Mouse (Mus musculus): ENCODE data around the gene Aspdh.
A peak's percentile ranks its signal among the peaks of the same experiment; 100 is the strongest.

Aspdh gene

GRCm38 (mm10) chr7:44453256-44453655 is 11.9 kb upstream of the Aspdh start:
- DNase-seq: no peak

GRCm38 (mm10) chr7:44456302-44456701 is 8.9 kb upstream of the Aspdh start:
- DNase-seq: peak; percentile 2

DNA sequence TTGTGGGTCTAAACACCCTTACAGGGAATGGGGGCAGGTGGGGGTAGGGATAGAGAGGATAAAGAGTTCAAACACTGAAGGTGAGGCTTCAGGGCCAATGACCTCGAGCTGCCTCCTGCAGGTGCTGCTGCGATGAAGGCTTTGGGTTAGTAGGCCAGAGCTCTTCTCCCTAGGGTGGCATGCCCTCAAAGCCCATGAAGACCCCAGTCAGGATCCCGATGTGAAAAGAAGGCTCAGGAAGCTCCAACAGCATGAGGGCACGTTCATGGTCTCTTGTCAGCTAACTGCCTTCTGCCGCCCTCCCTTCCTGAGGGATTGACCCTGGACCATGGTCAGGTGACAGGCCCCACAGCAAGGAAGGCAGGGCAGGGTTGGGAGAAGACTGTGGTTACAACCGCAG is 5.1 kb upstream of the Aspdh start:
- DNase-seq: no peak

DNA sequence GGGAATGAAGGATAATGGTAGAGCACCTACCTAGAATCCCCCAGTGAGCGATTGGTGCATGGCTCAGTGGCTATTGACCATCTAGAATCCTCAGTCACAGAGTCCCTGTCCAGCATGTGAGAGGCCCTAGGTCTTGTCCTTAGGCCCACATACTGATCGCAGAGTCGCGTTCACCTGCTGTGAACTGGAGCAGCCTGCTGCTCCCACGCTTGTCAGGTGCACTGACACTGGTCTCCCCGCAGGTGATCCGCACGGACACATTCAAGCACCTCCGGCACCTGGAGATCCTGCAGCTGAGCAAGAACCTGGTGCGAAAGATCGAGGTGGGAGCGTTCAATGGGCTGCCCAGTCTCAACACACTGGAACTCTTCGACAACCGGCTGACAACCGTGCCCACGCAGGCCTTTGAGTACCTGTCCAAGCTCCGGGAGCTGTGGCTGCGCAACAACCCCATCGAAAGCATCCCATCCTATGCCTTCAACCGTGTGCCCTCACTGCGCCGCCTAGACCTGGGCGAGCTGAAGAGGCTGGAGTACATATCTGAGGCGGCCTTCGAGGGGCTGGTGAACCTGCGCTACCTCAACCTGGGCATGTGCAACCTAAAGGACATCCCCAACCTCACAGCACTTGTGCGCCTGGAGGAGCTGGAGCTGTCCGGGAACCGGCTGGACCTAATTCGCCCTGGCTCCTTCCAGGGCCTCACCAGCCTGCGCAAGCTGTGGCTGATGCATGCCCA is 4.3 kb upstream of the Aspdh start:
- no peak for DNase-seq

GRCm38 (mm10) chr7:44461503-44462217 is 3.5 kb upstream of the Aspdh start:
- no peak for DNase-seq

- peak; percentile 63 for DNase-seq
These were observed 2.8 kb upstream of the Aspdh start for GRCm38 (mm10) chr7:44462218-44463055.

DNA sequence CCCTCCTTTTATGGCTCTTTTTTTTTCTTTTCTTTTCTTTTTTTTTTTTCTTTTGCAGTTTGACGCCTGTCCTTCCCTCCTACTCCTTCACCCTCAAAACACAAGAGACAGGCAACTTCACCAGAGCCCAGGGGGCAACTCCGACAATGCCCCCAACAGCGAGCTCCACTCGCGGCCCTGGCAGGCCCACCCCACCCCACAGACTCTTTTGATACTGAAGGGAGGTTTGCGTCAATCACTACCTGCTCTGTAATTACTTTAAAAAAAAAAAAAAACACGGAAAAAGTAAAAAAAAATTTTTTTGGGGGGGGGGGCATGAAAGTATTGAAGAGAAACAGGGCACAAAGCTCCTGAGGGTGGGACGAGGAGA is 2.1 kb upstream of the Aspdh start:
- peak; percentile 4 for DNase-seq

GRCm38 (mm10) chr7:44463556-44464225 is 1.5 kb upstream of the Aspdh start:
- peak; percentile 27 for DNase-seq

DNA sequence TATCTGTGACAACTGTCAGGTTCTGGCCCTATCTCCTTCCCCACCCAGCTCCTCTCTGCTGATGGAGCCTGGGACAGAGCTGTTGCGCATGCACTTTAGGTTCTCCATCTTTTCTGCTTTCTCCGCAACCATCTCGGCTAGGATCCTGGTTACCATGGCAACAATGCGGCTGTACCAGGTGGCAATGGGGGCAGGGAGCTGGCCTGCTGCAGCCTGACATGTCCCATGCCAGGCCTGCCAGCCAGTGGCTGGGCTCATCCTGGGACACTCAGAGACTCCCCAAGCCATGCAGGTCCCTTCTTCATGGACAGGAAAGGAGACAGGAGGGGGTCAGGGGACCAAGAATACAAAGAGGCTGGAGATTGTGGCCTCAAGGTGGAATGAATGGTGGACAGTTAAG is 680 bp upstream of the Aspdh start:
- DNase-seq: peak; percentile 85

DNA sequence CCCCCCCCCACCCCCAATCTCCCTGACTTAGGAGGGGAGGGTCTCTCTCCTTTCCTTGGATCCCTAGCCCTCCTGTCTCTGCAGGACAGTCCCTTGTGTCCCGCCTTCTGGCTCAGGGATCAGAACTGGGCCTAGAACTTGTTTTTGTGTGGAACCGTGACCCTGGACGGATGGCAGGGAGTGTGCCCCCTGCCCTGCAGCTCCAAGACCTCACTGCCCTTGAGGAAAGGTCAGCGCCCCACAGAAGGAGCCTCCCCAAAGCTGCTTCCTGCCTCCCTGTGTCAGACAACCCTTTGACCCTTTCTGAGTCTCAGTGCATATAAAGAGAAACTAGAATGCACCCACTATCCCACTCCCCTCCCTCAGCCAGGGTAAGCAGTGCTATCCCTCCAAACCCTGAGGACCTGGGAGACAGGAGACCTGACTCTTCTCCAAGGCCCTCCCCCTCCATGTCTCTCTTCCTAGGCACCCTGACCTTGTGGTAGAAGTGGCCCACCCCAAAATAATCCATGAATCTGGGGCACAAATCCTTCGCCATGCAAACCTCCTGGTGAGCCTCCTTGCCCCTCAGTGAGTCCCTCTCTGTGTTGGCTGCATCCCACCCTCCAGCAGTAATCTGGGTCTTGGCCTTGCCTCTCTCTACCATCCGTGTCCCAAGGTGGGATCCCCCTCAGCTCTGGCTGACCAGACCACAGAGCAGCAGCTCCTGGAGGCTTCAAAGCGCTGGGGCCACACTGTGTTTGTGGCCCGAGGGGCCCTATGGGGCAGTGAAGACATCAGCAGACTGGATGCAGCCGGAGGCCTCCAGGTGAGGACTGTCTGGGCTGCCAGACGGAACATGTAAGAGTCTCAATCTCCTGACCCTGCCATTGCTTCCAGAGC is 1.1 kb downstream of the Aspdh start:
- peak; percentile 13 for DNase-seq

- DNase-seq: peak; percentile 7
These were observed 1.7 kb downstream of the Aspdh start for GRCm38 (mm10) chr7:44466888-44467311.

DNA sequence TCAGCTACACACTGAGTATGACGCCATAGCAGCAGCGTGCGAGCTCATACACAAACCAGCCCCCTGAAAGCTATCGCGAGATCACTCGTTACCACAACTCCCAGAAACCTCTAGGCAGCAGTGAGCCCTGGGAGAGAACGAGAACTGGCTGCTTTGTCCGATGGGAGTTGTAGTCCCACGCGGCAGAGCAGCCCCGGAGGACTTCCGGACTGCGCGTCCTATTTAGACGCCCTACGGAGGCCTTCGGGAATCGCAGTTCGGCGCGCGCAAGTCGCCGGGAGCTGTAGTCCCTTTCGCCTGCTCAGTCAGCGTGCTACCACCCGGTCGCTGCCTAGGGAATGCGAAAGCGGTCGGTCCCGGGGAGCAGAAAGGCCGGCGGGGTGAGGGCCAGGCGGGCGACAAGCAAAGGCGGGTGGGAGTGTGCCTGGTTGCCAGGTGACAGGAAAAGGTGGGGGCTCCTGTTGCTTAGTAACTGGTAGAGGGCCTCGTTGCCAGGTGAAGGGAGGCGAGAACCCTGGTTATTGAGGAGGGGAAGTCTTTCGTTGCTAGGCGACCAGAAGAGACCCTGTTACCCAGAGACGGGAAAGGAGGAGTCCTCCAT is 2.7 kb downstream of the Aspdh start, which contains the start of gene Josd2:
Josd2 (plus strand) TSS at position 170 of the 601 bp plus-strand sequence.
- peak; percentile 95 for DNase-seq

DNA sequence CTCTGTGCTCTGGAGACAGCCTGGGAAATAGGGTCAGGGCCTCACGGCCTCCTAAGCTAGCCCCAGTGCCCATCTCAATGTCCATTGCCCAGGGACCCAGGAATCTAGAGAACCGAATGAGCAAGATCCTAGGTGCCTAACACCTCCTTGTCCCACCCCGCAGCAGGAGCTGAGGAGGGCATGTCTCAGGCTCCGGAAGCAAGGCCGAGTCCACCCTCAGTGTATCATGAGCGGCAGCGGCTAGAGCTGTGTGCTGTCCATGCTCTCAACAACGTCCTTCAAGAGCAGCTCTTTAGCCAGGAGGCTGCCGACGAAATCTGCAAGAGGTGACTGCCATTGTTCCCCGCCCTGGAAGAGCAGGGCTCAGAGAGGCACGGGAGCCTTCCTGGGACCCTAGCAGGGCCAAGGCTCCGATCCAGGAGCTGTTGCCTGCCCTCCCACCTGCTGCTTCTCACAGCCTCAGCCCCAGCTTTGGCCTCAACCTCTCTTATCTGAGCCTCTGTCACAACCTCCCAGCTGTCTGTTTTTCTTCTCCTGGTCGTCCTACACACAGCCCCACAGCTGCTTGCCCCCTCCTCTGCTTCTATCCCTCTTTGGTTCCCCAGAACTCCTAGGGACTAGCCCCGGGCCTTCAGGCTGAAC is 3.6 kb downstream of the Aspdh start:
- peak; percentile 30 for DNase-seq

DNA sequence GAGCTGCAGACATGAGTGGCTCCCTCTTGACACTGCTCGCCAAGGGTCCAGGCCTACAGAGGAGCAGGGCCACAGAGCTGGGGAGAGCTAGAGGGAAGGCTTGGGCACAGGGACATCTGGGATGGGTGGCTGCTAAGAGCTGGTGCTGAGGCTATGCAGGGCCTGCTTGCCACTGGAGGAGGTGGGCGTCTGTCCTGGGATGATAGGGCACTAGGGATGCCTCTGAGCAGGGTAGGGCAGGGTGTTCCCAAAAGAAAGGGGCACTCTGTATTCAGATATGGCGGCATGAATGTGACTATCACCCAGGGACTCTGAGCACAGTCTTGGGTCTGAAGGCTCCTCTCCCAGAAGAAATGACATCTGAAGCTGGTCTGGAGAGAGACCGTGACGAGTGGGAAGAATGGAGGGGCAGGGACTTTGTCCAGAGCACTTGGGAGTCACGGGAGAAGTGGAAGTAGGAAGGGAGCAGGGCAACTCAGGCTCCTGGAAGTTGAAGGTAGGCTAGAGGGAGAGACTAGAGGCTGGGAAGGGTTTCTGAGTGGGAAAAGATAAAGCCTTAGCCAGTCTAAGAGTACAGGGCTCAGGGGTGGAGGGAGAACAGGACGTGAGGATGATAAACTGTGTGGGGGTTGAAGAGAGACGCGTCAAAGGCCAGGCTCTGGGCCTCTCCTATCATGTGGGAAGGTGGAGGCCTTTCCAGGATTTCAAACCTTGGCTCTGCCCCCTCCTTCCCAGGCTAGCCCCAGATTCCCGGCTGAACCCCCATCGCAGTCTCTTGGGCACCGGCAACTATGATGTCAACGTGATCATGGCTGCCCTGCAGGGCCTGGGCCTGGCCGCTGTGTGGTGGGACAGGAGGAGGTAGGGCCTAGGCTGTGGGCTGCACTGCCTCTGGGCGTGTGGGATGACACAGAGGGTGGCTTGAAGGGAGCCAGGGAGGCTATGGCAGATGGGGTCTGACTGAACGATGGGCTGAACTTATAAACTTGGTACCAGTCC is 4.8 kb downstream of the Aspdh start:
- peak; percentile 7 for DNase-seq

DNA sequence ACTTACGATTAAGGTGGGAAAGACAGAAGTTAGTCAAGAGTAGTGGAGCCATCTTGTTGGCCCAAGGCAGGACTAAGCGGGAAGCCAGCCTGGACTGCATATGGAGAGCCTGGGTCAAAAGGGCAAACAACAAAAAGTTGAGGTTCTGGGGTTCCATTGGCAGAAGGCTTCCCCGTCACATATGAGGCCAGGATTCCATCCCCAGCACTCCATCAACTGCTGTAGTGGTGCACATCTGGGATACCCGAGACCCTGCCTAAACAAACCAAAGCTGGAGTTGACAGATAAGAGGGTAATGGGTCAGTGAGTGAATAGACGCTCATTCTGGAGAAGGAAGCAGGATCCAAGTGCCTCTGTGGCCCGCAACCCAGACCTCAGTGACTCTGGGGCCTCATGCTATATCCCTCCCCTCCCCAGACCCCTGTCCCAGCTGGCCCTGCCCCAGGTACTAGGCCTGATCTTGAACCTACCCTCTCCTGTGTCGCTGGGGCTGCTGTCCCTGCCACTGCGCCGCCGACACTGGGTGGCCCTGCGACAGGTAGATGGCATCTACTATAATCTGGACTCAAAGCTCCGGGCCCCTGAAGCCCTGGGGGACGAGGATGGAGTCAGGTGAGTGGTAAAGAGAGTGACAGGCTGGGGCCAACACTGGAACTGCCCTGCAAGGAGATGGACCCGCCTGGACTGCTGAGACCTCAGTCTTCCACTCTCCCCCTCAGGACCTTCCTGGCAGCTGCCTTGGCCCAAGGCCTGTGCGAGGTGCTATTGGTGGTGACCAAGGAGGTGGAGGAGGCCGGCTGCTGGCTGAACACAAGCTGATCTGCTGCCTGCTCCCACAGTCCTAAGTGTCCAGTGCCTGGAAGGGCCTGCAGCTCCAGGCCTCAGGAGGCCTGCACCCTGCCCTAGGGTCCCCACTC is 5.8 kb downstream of the Aspdh start:
- DNase-seq: peak; percentile 4

- peak; percentile 5 for DNase-seq
These were observed 6.8 kb downstream of the Aspdh start for GRCm38 (mm10) chr7:44471880-44472557.

DNA sequence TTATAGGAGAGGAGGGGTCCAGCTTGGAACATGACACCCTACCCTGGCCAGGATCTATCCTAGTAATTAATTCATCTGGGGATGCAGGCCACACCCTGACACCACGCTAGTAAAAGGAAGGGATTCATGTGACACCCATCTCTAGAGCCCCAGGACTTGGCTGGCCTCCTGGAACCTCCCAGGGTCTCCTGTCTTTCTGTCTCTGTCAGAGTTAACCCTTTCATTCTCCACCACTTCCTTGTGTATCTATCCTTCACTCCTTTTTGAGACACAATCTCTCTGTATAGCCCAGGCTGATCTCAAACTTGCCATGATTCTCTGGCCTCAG is 7.3 kb downstream of the Aspdh start:
- DNase-seq: no peak
